Mouse (Mus musculus) ZHBTc4 (cell line): Measurements from ENCODE around the gene Atp13a2.

Source experiments
- DNase-seq: peaks from one replicate; pipeline ENCODE4 v3.0.0-alpha.2; 2011; ENCODE audit warnings: low read depth, low spot score

Gene Atp13a2

GRCm38 (mm10) chr4:140986711-140987395 is at the start of gene Atp13a2:
Atp13a2 (plus strand) TSS chr4:140986873.
- DNase-seq = peak; percentile 92

- DNase-seq = no peak
These were observed 42.3 kb upstream of the Atp13a2 start for GRCm38 (mm10) chr4:140944356-140944755.

GRCm38 (mm10) chr4:140944961-140945442 is 41.7 kb upstream of the Atp13a2 start:
- no peak for DNase-seq

- DNase-seq = no peak
These were observed 41.1 kb upstream of the Atp13a2 start for GRCm38 (mm10) chr4:140945571-140945970.

- no peak for DNase-seq
These were observed 40.6 kb upstream of the Atp13a2 start for GRCm38 (mm10) chr4:140946048-140946447.

- DNase-seq = peak; percentile 91
These were observed 40.0 kb upstream of the Atp13a2 start for GRCm38 (mm10) chr4:140946580-140947205.

- DNase-seq = no peak
These were observed 38.9 kb upstream of the Atp13a2 start for GRCm38 (mm10) chr4:140947487-140948440.

GRCm38 (mm10) chr4:140948481-140948880 is 38.2 kb upstream of the Atp13a2 start:
- DNase-seq = no peak

GRCm38 (mm10) chr4:140949052-140949451 is 37.6 kb upstream of the Atp13a2 start:
- DNase-seq = no peak

GRCm38 (mm10) chr4:140949616-140950015 is 37.1 kb upstream of the Atp13a2 start:
- no peak for DNase-seq

- DNase-seq = no peak
These were observed 36.1 kb upstream of the Atp13a2 start for GRCm38 (mm10) chr4:140950574-140950973.

GRCm38 (mm10) chr4:140951861-140952641 is 34.6 kb upstream of the Atp13a2 start:
- DNase-seq = no peak

- DNase-seq = no peak
These were observed 29.5 kb upstream of the Atp13a2 start for GRCm38 (mm10) chr4:140957131-140957702.

- peak; percentile 80 for DNase-seq
These were observed 28.9 kb upstream of the Atp13a2 start for GRCm38 (mm10) chr4:140957725-140958124.

GRCm38 (mm10) chr4:140958319-140958718 is 28.4 kb upstream of the Atp13a2 start:
- DNase-seq = no peak

- DNase-seq = no peak
These were observed 27.5 kb upstream of the Atp13a2 start for GRCm38 (mm10) chr4:140959128-140959679.

- no peak for DNase-seq
These were observed 26.8 kb upstream of the Atp13a2 start for GRCm38 (mm10) chr4:140959715-140960479.

GRCm38 (mm10) chr4:140960781-140961466 is 25.7 kb upstream of the Atp13a2 start, which contains the start of gene Sdhb:
Sdhb (plus strand) TSS chr4:140961203.
- peak; percentile 100 for DNase-seq
